Mouse (Mus musculus) layer of hippocampus, postnatal 10 days (tissue): Measurements from ENCODE around the gene Tmem120b. TPM values are rescaled to one million over a fixed set of nuclear protein-coding genes. Genes with fewer than 3 reads are reported as not detected.

Experiments used
- DNase-seq, 2 experiments: peaks; one replicate each; pipeline ENCODE4 v3.0.0; 2021; ENCODE audit warnings: low spot score in 2 of 2
- total RNA-seq, 2 experiments: library from RNA; stranded (reverse); gene quantifications; 2 replicates each; pipeline ENCODE4 v1.2.3; 2021

Gene Tmem120b
- total RNA-seq, 2 experiments from 2014 or later: 19.6 to 24.5 TPM

DNA sequence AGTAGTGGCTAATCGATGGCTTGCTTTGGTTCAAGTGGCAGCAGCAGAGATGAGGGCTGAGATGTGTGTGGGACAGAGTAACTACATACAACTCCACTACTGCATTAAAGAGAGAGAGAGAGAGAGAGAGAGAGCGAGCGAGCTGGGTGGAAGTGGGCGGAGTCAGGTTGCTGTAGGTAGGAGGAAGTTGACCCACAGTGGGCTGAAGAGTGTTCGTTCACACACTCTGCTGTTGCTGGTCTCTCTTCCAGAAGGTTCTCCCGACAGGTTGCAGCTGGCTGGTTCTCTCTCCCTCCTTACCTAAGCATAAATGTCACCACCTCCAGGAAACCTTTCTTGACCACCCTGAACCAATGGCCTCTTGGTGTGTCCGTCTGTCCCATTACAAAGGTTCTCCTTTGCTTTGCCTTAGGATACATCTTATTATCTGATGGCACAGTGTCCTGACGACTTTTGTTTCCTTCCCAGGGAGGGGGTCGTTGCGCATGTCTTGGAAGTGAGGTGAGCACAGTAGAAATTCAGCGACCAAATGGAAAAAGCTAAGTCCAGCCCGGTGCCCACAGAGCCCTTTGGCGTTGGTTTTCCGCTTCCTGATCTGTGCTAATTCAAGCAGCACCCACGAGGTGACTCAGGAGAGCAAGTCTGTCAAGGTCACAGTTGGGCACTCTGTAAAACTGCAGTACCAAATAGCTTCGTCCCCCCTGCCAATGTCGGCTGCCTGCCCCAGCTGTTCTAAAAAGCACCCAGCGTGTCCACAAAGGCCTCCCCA is 57.6 kb downstream of the Tmem120b start:
- no peak for DNase-seq

DNA sequence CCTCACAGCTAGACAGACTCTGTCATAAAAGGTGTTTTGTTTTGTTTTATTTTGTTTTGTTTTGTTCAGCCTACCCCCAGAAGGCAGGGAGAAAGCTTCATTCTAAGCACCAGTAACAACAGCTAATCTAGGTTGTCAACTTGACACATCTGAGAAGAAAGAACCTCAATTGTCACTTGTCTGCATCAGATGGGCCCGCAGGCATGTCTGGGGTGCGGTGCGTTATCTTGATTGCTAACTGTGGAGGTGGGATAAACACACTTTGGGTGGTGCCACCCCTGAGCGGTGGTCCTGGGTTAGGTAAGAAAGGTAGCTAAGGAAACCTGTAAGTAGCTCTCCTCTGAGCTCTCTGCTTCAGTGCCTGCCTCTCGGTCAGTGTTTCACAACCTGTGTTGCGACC is 58.8 kb downstream of the Tmem120b start:
- DNase-seq: no peak

GRCm38 (mm10) chr5:123128426-123129169 is 60.4 kb downstream of the Tmem120b start:
- no peak for DNase-seq

- no peak for DNase-seq
These were observed 61.0 kb downstream of the Tmem120b start for GRCm38 (mm10) chr5:123129170-123129757.

DNA sequence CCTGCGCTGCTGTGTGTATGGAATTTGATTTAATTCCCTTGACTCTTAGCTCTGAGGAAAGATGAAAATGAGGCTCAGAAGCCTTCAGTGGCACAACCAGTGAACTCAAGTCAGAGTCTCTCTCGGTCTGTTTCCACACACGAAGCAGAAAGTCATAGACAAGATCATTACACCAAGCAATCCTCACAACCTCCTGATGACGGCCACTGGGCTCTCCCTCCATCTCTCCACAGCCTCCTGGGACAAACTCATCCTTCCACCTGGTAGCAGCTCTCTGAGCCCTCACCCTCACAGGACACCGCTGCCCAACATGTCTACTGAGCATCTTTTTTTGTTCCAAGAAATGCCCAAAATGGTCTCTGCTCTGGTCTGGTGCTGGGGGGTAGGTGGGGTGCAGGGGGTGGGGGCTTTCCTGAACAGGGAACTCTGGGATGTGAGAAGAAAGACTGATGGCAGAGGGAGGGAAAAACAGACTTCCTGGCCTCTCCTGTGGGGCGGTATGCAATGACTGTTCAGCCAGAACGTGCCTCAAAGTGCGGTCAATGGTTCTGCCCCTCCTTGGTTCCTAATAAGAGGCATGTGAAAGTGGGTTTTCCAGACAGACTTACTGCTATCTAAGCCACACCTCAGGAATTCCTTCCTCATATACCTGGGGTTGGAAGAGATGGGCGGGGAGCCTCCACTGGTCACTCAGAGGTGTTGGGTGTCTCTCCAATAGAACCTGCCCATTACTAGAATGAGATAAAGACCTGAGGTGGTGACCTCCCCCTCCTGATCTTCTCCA is 62.0 kb downstream of the Tmem120b start:
- DNase-seq: no peak

- DNase-seq: no peak
These were observed 62.6 kb downstream of the Tmem120b start for GRCm38 (mm10) chr5:123130814-123131148.

DNA sequence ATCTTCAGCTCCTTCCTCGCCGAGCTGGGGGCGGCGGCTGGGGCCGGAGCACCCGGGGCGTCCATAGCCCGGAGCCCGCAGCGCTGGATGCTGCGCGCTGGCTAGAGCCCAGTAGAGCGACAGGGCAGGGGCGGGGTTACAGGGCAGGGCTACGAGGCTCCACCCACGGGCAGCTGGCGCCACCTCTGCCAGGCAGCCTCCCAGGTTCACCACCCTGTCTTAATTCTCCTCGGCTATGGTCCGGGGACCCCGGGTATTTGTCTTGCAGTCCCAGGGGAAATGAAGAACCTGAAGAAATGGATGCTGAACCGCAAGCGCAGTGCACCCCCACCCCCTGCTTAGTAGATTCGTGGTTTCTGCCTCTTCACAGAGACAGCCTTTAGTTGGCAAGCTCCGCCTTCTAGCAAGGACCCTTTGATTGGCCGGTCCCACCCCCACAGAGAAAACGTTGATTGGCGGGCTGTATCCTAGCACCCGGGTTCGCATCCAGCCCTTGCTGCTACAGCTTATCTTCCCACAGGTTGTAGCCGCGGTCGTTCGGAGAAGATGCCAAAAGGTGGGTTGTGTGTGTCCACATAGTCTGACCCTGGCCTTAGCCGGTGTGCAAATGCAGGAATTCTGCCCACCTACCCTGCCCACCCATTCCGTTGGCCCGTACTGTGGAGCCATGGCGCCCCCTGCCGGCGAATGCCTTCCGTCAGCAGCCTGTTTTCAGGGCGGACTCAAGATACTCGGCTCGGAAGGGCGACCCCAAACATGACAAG is 64.3 kb downstream of the Tmem120b start, which contains the start of gene Rhof:
Gene Rhof, minus strand, starts transcription at position 385 of the 764 bp plus-strand sequence.
- peak; percentile 88 to 92 for DNase-seq

DNA sequence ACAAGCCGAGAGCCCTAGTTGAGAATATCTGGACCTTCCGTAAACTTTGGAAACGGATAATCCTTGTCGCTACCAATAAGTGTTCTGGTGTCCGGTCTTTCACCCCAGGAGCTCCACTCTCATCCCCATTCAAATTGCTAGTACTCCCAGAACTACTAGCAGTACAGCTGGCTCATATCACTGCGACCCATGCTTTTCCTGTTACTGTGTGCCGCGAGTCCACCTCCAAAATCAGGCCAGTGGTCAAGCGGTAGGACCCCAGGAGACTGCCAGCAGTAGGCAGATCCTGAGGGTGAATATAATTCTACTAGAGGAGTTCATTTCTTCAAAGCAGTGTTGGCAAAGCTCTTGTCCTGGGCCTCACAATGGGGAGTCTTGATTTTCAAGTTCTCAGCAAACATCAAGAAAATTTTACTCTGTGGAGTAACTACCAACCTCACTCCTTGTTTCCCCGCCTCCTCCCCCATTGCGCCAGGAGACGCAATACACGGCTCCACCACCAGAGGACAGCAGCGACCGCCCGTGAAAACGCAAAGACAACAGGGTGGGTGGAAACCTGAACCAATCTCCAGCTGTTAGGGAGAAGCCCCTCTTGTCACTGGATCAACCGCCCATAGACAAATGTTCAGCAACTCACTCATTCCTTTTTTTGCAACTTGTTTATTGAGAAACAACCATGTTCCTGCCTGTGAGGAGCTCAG is 65.0 kb downstream of the Tmem120b start:
- DNase-seq: peak; percentile 94 to 95

GRCm38 (mm10) chr5:123133784-123134143 is 65.5 kb downstream of the Tmem120b start:
- no peak for DNase-seq

GRCm38 (mm10) chr5:123134186-123134874 is 66.1 kb downstream of the Tmem120b start:
- no peak for DNase-seq

DNA sequence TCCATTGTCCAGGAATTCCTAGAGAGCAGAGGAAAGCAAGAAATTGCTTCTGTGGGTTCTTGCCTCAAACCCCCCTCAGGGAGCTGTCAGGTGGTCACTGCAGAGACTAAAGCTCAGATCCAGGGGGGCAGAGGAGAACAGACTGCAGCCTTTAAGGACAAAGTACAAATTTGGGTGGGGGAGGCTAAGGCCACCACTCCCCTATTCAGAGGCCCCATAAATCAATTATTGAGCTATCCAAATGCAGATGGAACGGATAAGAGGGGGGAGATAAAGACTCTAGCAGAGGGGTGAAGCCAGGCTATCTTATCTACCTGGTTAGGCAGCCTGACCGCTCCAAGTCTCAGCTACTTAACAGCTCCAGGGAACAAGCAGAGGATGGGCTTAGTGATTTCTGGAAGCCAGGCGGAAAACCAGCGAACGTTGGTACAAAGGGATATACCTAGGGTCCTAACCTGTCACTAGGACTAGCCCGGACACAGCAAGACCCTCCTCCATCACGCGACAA is 66.7 kb downstream of the Tmem120b start:
- DNase-seq: no peak

- peak; percentile 66 to 70 for DNase-seq
These were observed 67.5 kb downstream of the Tmem120b start for GRCm38 (mm10) chr5:123135471-123136360.

- DNase-seq: peak; percentile 79 to 86
These were observed 68.3 kb downstream of the Tmem120b start for GRCm38 (mm10) chr5:123136361-123137043.

GRCm38 (mm10) chr5:123137044-123137909 is 69.1 kb downstream of the Tmem120b start:
- DNase-seq: peak; percentile 58 to 73

DNA sequence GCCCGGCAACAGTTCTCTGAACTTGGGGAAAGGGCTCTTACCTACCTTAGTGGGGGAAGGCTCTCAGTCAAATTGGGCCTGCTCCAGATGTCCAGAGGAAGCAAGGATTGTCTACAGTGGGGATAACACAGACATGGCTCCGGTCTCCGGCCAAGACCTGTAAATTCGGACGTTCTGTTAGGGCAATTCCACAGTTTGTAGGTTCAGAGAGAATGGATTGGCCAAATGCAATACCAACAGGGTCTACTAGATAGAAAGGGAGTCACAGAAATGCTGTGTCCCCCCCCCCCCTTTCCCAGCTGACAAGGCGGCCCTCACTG is 69.7 kb downstream of the Tmem120b start:
- DNase-seq: no peak

DNA sequence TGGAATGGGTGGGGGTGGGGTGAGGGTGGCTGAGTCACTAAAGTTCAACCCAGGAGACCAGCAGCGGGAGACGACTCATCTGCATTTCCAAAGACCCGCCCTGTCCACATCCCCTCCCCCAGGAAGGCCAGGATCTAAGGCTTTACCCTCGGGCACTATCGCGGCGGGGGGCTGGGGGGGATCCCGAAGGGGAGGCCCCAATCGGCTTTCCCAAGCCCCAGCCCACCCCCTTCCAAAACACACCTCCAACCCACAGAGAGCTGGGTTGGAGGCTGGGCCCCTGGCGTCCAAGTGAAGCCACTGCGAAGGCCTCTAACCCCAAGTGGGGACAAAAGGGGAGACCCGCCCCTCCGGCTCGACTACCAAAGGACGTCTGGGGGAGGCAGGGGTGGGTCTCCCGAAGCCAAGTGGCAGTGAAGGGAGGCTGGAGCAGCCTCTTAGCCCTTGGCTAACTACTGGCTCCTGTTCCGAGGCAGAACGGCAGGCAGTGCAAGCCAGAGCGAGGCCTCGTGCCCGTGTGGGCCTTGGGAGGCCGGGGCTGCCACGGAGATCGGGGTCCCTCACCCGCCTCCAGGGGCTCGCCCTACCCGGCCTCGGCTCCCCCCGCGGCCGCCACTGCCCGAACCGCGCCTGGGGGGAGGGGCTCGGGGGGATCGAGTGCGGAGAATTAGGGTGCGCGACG is 70.2 kb downstream of the Tmem120b start:
- peak; percentile 67 to 69 for DNase-seq
